ENCODE assay signal across 35 mouse cellular contexts in genomic region chr5:35458267-35458666, GRCm38 (mm10).
"Had no signal": no experiment of that assay in that cellular context is flagged by ENCODE, and none has a peak within 500 bp of the region (broad histone marks: within the 10 kb centered on the region; RNA-seq: fewer than 3 reads in every experiment).

No protein-coding gene starts in this region.

- H3K9ac ChIP-seq: heart, embryonic 12.5 days; heart, embryonic 13.5 days; heart, embryonic 15.5 days; hindbrain, embryonic 12.5 days; hindbrain, embryonic 13.5 days; hindbrain, embryonic 14.5 days; hindbrain, embryonic 15.5 days; intestine, embryonic 15.5 days; kidney, embryonic 15.5 days had no signal

- H3K4me1 ChIP-seq: heart, embryonic 12.5 days; heart, embryonic 13.5 days; heart, embryonic 15.5 days; intestine, embryonic 15.5 days had no signal

- H3K4me3 ChIP-seq: heart, embryonic 10.5 days; heart, embryonic 12.5 days; heart, embryonic 13.5 days; heart, embryonic 15.5 days; hindbrain, embryonic 10.5 days; hindbrain, embryonic 12.5 days; hindbrain, embryonic 13.5 days; hindbrain, embryonic 15.5 days; intestine, embryonic 15.5 days; kidney, embryonic 15.5 days; layer of hippocampus, adult 2 months had no signal

- H3K9me3 ChIP-seq: heart, embryonic 10.5 days; heart, embryonic 12.5 days; heart, embryonic 15.5 days; hindbrain, embryonic 10.5 days; hindbrain, embryonic 12.5 days; hindbrain, embryonic 13.5 days; hindbrain, embryonic 15.5 days; intestine, embryonic 15.5 days; kidney, embryonic 15.5 days had no signal

- ATAC-seq: hindbrain, embryonic 16.5 days; hindbrain, postnatal 0 days; inflammation-experienced regulatory T-cells, adult 6 months; intestine, embryonic 15.5 days; intestine, embryonic 16.5 days; intestine, postnatal 0 days had no signal

- DNase-seq: heart, postnatal 10 days; heart, postnatal 14 days; heart, postnatal 36 days; heart, postnatal 4 days; kidney, adult 11 months; kidney, adult 18-20 months; kidney, adult 2 months; kidney, adult 8-10 months; kidney, adult 9 months; kidney, postnatal 10 days; kidney, postnatal 14 days; kidney, postnatal 25 days; kidney, postnatal 36 days; kidney, postnatal 4 days; layer of hippocampus, adult 9-11 months; layer of hippocampus, postnatal 36 days had no signal

- H3K27ac ChIP-seq: heart, embryonic 10.5 days; heart, embryonic 13.5 days; heart, embryonic 15.5 days; hindbrain, embryonic 10.5 days; hindbrain, embryonic 12.5 days; hindbrain, embryonic 13.5 days; hindbrain, embryonic 14.5 days; hindbrain, embryonic 15.5 days; hindbrain, postnatal 0 days; intestine, embryonic 15.5 days; kidney, embryonic 15.5 days; kidney, postnatal 0 days; layer of hippocampus, adult 2 months had no signal

- H3K36me3 ChIP-seq: heart, embryonic 10.5 days; heart, embryonic 12.5 days; heart, embryonic 13.5 days; heart, embryonic 15.5 days; hindbrain, embryonic 10.5 days; hindbrain, embryonic 12.5 days; hindbrain, embryonic 13.5 days; hindbrain, embryonic 15.5 days; intestine, embryonic 15.5 days; kidney, embryonic 15.5 days had no signal

- H3K4me2 ChIP-seq: heart, embryonic 11.5 days; heart, embryonic 12.5 days; heart, embryonic 13.5 days; heart, embryonic 15.5 days; hindbrain, embryonic 12.5 days; hindbrain, embryonic 13.5 days; hindbrain, embryonic 14.5 days; hindbrain, embryonic 15.5 days; intestine, embryonic 15.5 days; kidney, embryonic 15.5 days had no signal
